Mouse (Mus musculus): ENCODE measurements around the gene Gm6899. TPM values are rescaled to one million over a fixed set of nuclear protein-coding genes. Genes with fewer than 3 reads are reported as not detected.

Gene Gm6899
- polyA plus RNA-seq, 2 experiments, result not detected

- H3K9ac ChIP-seq (ENCODE audit: low read depth, low read length, severe bottlenecking), result no peak overlapping the region
- H3K4me2 ChIP-seq (replicated peaks; ENCODE audit: low read depth, low read length, severe bottlenecking), result no peak overlapping the region
- 59% methylated on average over 10 of the region's 10 CpGs for WGBS
- H3K4me1 ChIP-seq (ENCODE audit: control insufficient read depth, insufficient read depth, low read length), result no peaks in the 10 kb centered on the region; the same call in 1 of the 2 replicates
- no peaks in the 10 kb centered on the region for H3K9me3 ChIP-seq (ENCODE audit: control insufficient read depth, low read length)
- TF ChIP-seq POLR2A (IDR thresholded peaks at IDR 0.05; ENCODE audit: borderline replicate concordance, extremely low read depth, insufficient read depth, insufficient read length), result no peak
- no peak for DNase-seq (ENCODE audit: low spot score)
- H3K27me3 ChIP-seq (ENCODE audit: control insufficient read depth, insufficient read depth, low read length), result no peaks in the 10 kb centered on the region
- ATAC-seq (ENCODE audit: low FRiP score, low read depth), result no peak
- no peaks in the 10 kb centered on the region for H3K36me3 ChIP-seq (ENCODE audit: control insufficient read depth, insufficient read depth, low read length)
- no peak overlapping the region for H3K4me3 ChIP-seq (replicated peaks; ENCODE audit: low read length)
- H3K27ac ChIP-seq (replicated peaks; ENCODE audit: low read depth, low read length), result no peak overlapping the region
Measured at GRCm38 (mm10) chr11:26608795-26609194, 15.8 kb downstream of the Gm6899 start.

- H3K27me3 ChIP-seq (ENCODE audit: control insufficient read depth, insufficient read depth, low read length), result no peaks in the 10 kb centered on the region
- no peak for TF ChIP-seq POLR2A (IDR thresholded peaks at IDR 0.05; ENCODE audit: borderline replicate concordance, extremely low read depth, insufficient read depth, insufficient read length)
- H3K27ac ChIP-seq (replicated peaks; ENCODE audit: low read depth, low read length), result no peak overlapping the region
- ATAC-seq (ENCODE audit: low FRiP score, low read depth) (no peak), DNase-seq (ENCODE audit: low spot score) (no peak)
- 80% methylated on average over 2 of the region's 2 CpGs for WGBS
- H3K9ac ChIP-seq (ENCODE audit: low read depth, low read length, severe bottlenecking), result no peak overlapping the region
- H3K9me3 ChIP-seq (ENCODE audit: control insufficient read depth, low read length), result no peaks in the 10 kb centered on the region
- no peaks in the 10 kb centered on the region for H3K4me1 ChIP-seq (ENCODE audit: control insufficient read depth, insufficient read depth, low read length)
- no peak overlapping the region for H3K4me3 ChIP-seq (replicated peaks; ENCODE audit: low read length)
- H3K4me2 ChIP-seq (replicated peaks; ENCODE audit: low read depth, low read length, severe bottlenecking), result no peak overlapping the region
- H3K36me3 ChIP-seq (ENCODE audit: control insufficient read depth, insufficient read depth, low read length), result no peaks in the 10 kb centered on the region
Measured at GRCm38 (mm10) chr11:26618475-26619223, 25.6 kb downstream of the Gm6899 start.

GRCm38 (mm10) chr11:26622727-26623126 is 29.7 kb downstream of the Gm6899 start:
- 67% methylated on average over 5 of the region's 5 CpGs for WGBS
- no peak for TF ChIP-seq POLR2A (IDR thresholded peaks at IDR 0.05; ENCODE audit: borderline replicate concordance, extremely low read depth, insufficient read depth, insufficient read length)

GRCm38 (mm10) chr11:26636239-26636638 is 43.2 kb downstream of the Gm6899 start:
- Histone ChIP-seq H3K4me2 (replicated peaks; ENCODE audit: low read depth, low read length, severe bottlenecking) (no peak overlapping the region), H3K27ac (replicated peaks; ENCODE audit: low read depth, low read length) (no peak overlapping the region)
- 95% methylated on average over 1 of the region's 1 CpGs for WGBS

More at GRCm38 (mm10) chr11:26622727-26623126, 29.7 kb downstream of the Gm6899 start:
- ATAC-seq (ENCODE audit: low FRiP score, low read depth), result no peak
- H3K9me3 ChIP-seq (ENCODE audit: control insufficient read depth, low read length), result no peaks in the 10 kb centered on the region
- H3K4me3 ChIP-seq (replicated peaks; ENCODE audit: low read length), result no peak overlapping the region
- H3K4me2 ChIP-seq (replicated peaks; ENCODE audit: low read depth, low read length, severe bottlenecking), result no peak overlapping the region
- no peak overlapping the region for H3K9ac ChIP-seq (ENCODE audit: low read depth, low read length, severe bottlenecking)
- H3K4me1 ChIP-seq (ENCODE audit: control insufficient read depth, insufficient read depth, low read length), result no peaks in the 10 kb centered on the region
- no peak overlapping the region for H3K27ac ChIP-seq (replicated peaks; ENCODE audit: low read depth, low read length)
- no peaks in the 10 kb centered on the region for H3K27me3 ChIP-seq (ENCODE audit: control insufficient read depth, insufficient read depth, low read length)
- no peaks in the 10 kb centered on the region for H3K36me3 ChIP-seq (ENCODE audit: control insufficient read depth, insufficient read depth, low read length)
- DNase-seq (ENCODE audit: low spot score), result no peak

GRCm38 (mm10) chr11:26640314-26640785 is 47.3 kb downstream of the Gm6899 start:
- no peak overlapping the region for H3K9ac ChIP-seq (ENCODE audit: low read depth, low read length, severe bottlenecking)
- H3K4me2 ChIP-seq (replicated peaks; ENCODE audit: low read depth, low read length, severe bottlenecking), result no peak overlapping the region
- ATAC-seq (ENCODE audit: low FRiP score, low read depth) (no peak), DNase-seq (ENCODE audit: low spot score) (no peak)
- H3K27ac ChIP-seq (replicated peaks; ENCODE audit: low read depth, low read length), result no peak overlapping the region
- no peaks in the 10 kb centered on the region for H3K27me3 ChIP-seq (ENCODE audit: control insufficient read depth, insufficient read depth, low read length)
- H3K36me3 ChIP-seq (ENCODE audit: control insufficient read depth, insufficient read depth, low read length), result no peaks in the 10 kb centered on the region
- TF ChIP-seq POLR2A (IDR thresholded peaks at IDR 0.05; ENCODE audit: borderline replicate concordance, extremely low read depth, insufficient read depth, insufficient read length), result no peak
- WGBS, result 74% methylated on average over 8 of the region's 8 CpGs
- no peaks in the 10 kb centered on the region for H3K4me1 ChIP-seq (ENCODE audit: control insufficient read depth, insufficient read depth, low read length)
- H3K9me3 ChIP-seq (ENCODE audit: control insufficient read depth, low read length), result no peaks in the 10 kb centered on the region; the same call in 1 of the 2 replicates
- H3K4me3 ChIP-seq (replicated peaks; ENCODE audit: low read length), result no peak overlapping the region

More at GRCm38 (mm10) chr11:26636239-26636638, 43.2 kb downstream of the Gm6899 start:
- no peak for TF ChIP-seq POLR2A (IDR thresholded peaks at IDR 0.05; ENCODE audit: borderline replicate concordance, extremely low read depth, insufficient read depth, insufficient read length)
- no peaks in the 10 kb centered on the region for H3K36me3 ChIP-seq (ENCODE audit: control insufficient read depth, insufficient read depth, low read length)
- H3K27me3 ChIP-seq (ENCODE audit: control insufficient read depth, insufficient read depth, low read length), result no peaks in the 10 kb centered on the region
- H3K4me1 ChIP-seq (ENCODE audit: control insufficient read depth, insufficient read depth, low read length), result no peaks in the 10 kb centered on the region
- no peaks in the 10 kb centered on the region for H3K9me3 ChIP-seq (ENCODE audit: control insufficient read depth, low read length)
- DNase-seq (ENCODE audit: low spot score), result no peak
- H3K9ac ChIP-seq (ENCODE audit: low read depth, low read length, severe bottlenecking), result no peak overlapping the region
- ATAC-seq (ENCODE audit: low FRiP score, low read depth), result no peak
- H3K4me3 ChIP-seq (replicated peaks; ENCODE audit: low read length), result no peak overlapping the region

All from limb, embryonic 14.5 days (tissue).